Mouse (Mus musculus) kidney, postnatal 0 days (tissue): Measurements from ENCODE around the gene Emx1. TPM values are rescaled to one million over a fixed set of nuclear protein-coding genes. Genes with fewer than 3 reads are reported as not detected.
"Not testable (repeated sequence)": the region's sequence is repeated elsewhere in the genome, so short reads cannot be mapped to it uniquely, and the experiment has no call there.

Experiments
- ATAC-seq: fragments of 200-750 bp; cut with Nextera tagmentation; replicated peaks from 2 replicates; pipeline ENCODE4 v1.8.0; 2017; ENCODE audit warnings: low read depth, moderate number of reproducible peaks, moderate TSS enrichment, moderate library complexity; ENCODE audit not compliant: low FRiP score
- DNase-seq: peaks from one replicate; pipeline ENCODE4 v3.0.0-alpha.2; 2016; ENCODE audit warnings: low spot score
- H3K27ac ChIP-seq: fragments of 300-500 bp; sonication (generic); 2 replicates; pipeline ENCODE4 v1.5.1; 2014; ENCODE audit warnings: mild to moderate bottlenecking
- H3K27me3 ChIP-seq: fragments of 300-500 bp; sonication (generic); 2 replicates; pipeline ENCODE4 v1.6.1; 2014; ENCODE audit warnings: low read length, mixed read lengths; ENCODE audit not compliant: insufficient read depth
- H3K36me3 ChIP-seq: fragments of 300-500 bp; sonication (generic); 2 replicates; pipeline ENCODE4 v1.6.1; 2014; ENCODE audit warnings: low read length, mixed read lengths; ENCODE audit not compliant: insufficient read depth
- H3K4me1 ChIP-seq: fragments of 300-500 bp; sonication (generic); replicated peaks from 2 replicates; pipeline ENCODE4 v1.6.1; 2014; ENCODE audit warnings: antibody characterized with exemption, low read length, mixed read lengths; ENCODE audit not compliant: insufficient read depth
- H3K4me2 ChIP-seq: fragments of 300-500 bp; sonication (generic); 2 replicates; pipeline ENCODE4 v1.6.1; 2014; ENCODE audit warnings: mild to moderate bottlenecking, low read length, moderate library complexity, mixed read lengths
- H3K4me3 ChIP-seq: fragments of 300-500 bp; sonication (generic); replicated peaks from 2 replicates; pipeline ENCODE4 v1.5.1; 2014; ENCODE audit warnings: low read depth, low read length
- H3K9ac ChIP-seq: fragments of 300-500 bp; sonication (generic); 2 replicates; pipeline ENCODE4 v1.6.1; 2014; ENCODE audit warnings: low read depth, low read length
- H3K9me3 ChIP-seq: fragments of 300-500 bp; sonication (generic); replicated peaks from 2 replicates; pipeline ENCODE4 v1.6.1; 2016; ENCODE audit warnings: low read length, inconsistent platforms, mixed read lengths
- CTCF ChIP-seq: IDR thresholded peaks from 2 replicates; pipeline ENCODE4 v1.5.1; 2016; ENCODE audit warnings: antibody characterized with exemption, low read depth, mild to moderate bottlenecking, moderate library complexity
- WGBS: fragments of 180-500 bp; shearing (Covaris S2); extraction: QIAGEN DNeasy Blood & Tissue Kit; methylation state at CpG from one replicate; pipeline ENCODE4 v1.1.7; 2014; 5-methylcytosine and 5-hydroxymethylcytosine counted together
- polyA plus RNA-seq: library from polyadenylated mRNA; unstranded; fragments of >200 nt; fragmentation: Nextera tagmentation; extraction: Ambion mirVana; gene quantifications from 2 replicates; pipeline ENCODE4 v1.2.1, GENCODE M21; 2015

Gene Emx1
- 36.5 and 40.2 TPM in 2 replicates for polyA plus RNA-seq

DNA sequence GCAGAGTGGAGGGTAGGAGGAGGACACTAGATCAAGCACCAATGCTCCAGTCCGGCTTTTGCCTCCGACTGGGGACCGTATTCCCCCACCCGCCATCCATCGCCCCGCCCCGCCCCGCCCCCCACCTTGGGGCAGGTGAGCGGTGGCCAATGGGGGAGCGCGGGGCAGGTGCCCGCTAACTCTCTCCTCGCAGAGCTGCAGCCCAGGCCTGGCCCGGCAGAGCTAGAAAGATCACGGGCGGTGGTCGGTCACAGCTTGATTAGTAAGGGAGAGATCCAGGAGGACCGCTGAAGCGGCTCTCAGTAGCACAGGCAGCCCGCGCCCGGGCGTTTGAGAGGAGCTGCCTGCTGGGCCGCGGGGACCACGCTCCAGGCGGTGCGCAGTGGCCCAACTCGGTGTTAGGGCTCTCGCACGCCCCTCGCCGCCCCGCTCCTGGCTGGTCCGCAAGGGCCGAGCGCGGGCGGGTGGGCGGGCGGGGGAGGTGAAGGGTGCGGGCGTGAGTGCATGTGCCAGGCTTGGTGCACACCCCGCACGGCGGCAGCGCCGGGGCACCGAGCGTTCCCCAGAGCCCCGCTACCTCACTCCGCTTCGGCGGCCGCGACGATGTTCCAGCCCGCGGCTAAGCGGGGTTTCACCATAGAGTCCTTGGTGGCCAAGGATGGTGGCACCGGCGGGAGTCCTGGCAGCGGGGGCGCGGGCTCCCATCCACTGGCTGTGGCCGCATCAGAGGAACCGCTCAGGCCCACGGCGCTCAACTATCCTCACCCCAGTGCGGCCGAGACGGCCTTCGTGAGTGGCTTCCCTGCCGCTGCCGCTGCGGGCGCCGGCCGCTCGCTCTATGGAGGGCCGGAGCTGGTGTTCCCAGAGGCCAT is at the start of gene Emx1:
Emx1 (plus strand) TSS at position 99 of the 872 bp plus-strand sequence.
- 1% methylated on average over 59 of the region's 81 CpGs for WGBS
- no peak for TF ChIP-seq CTCF
- H3K9ac ChIP-seq, result peak within 1 kb of the TSS; percentile 38

DNA sequence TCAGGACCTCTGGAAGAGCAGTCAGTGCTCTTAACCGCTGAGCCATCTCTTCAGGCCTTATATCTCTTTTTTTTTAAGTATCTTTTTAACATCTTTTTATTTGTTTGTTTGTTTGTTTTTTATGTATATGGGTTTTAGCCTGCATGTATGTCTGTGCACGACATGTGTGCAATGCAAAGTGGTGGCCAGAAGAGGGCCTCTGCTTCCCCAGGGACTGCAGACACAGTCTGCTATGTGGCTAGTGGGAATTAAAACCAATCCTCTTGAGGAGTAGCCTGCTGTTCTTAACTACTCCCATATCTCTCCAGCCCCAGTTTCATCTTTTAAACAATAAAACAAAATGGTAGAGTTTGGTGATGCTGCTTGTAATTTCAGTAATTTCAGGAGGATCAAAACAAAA is 47.7 kb upstream of the Emx1 start:
- H3K9me3 ChIP-seq, result no peaks in the 10 kb centered on the region
- no peak overlapping the region for H3K4me2 ChIP-seq
- TF ChIP-seq CTCF, result peak; percentile 22; the same call in 1 of the 2 replicates
- H3K27ac ChIP-seq, result no peak overlapping the region
- no peaks in the 10 kb centered on the region for H3K4me1 ChIP-seq
- DNase-seq (no peak), ATAC-seq (no peak)
- 92% methylated on average over 2 of the region's 2 CpGs for WGBS
- H3K9ac ChIP-seq, result no peak overlapping the region
- H3K36me3 ChIP-seq, result no peaks in the 10 kb centered on the region
- H3K27me3 ChIP-seq, result no peaks in the 10 kb centered on the region
- no peak overlapping the region for H3K4me3 ChIP-seq

More for the DNA sequence above, at the start of gene Emx1:
- Histone ChIP-seq H3K27me3 (peaks cover 65% of the 10 kb centered on the region), H3K4me2 (peak within 1 kb of the TSS; percentile 55), H3K27ac (peak within 1 kb of the TSS; percentile 61; the same call in 1 of the 2 replicates), H3K9me3 (no peaks in the 10 kb centered on the region), H3K36me3 (no peaks in the 10 kb centered on the region), H3K4me3 (peak within 1 kb of the TSS; percentile 38), H3K4me1 (peaks cover 23% of the 10 kb centered on the region; the same call in 1 of the 2 replicates)
- ATAC-seq, result peak; percentile 88
- peak; percentile 58 for DNase-seq

DNA sequence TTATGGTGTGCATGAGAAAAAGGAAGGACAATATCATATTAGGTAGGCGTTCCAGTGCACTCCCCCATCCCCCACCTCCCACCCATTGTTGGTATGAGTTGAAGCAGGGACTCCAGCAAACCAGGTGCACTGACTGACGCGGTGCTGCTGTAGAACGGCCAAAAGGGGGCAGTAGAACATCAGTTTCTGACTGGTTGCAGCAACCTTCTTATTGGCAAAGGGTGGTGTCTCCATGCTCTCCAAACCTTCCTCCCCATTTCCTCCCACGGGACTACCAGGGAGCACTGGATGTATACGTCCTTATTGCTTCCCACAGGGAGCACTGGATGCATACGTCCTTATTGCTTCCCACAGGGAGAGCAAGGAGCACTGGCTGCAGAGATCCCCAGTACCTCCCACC is 46.2 kb upstream of the Emx1 start:
- peak; percentile 65 for TF ChIP-seq CTCF
- DNase-seq, result peak; percentile 76
- WGBS, result 7% methylated on average over 6 of the region's 7 CpGs
- H3K4me2 ChIP-seq, H3K36me3 ChIP-seq, H3K27ac ChIP-seq, H3K4me1 ChIP-seq, ATAC-seq, H3K9ac ChIP-seq, H3K9me3 ChIP-seq, H3K4me3 ChIP-seq, H3K27me3 ChIP-seq: not testable (repeated sequence)

DNA sequence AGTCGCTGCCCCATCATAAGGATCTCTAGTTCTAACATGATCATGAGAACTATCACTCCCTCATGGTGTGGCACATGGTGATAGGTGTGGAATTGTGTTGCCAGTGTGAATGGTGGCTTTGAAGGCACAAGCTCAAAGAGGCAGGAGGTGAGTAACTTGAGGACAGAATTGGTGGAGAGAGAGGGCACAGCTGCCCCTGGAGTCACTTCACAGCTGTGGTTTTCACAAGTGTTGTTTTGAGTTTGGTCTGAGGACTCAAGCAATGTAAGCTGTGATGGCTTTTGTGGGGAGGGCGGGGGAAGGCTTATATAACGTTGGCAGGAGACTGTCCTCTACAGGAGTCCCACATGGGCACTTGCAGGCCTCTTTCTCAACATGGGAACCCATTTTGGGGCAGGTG is 42.8 kb upstream of the Emx1 start:
- Histone ChIP-seq H3K9ac (no peak overlapping the region), H3K4me2 (no peak overlapping the region), H3K4me1 (no peaks in the 10 kb centered on the region), H3K4me3 (no peak overlapping the region), H3K9me3 (no peaks in the 10 kb centered on the region), H3K36me3 (no peaks in the 10 kb centered on the region), H3K27me3 (no peaks in the 10 kb centered on the region), H3K27ac (no peak overlapping the region)
- TF ChIP-seq CTCF, result no peak
- no peak for ATAC-seq
- WGBS, result 67% methylated on average over 3 of the region's 3 CpGs
- DNase-seq, result no peak

DNA sequence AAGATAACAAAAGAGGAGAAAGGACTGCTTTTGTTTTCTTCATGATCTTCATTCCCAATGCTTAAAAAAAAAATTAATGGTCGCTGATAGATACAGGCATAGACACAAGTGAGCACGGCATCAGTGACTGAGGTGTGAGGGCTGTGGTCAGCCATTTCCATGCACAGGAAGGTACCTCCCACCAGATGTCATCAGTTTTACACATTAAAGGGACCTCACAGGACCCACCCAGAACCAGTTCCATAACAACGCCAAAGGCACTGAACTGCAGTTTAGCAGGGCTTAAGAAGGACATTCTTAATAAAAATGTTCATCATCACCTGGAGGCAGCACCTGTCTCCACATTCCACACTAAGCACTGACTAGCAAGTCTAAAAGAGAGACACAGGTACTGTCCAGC is 39.6 kb upstream of the Emx1 start:
- H3K27me3 ChIP-seq, result no peaks in the 10 kb centered on the region
- no peaks in the 10 kb centered on the region for H3K36me3 ChIP-seq
- ATAC-seq, result no peak
- H3K27ac ChIP-seq, result no peak overlapping the region
- DNase-seq, result no peak
- H3K4me2 ChIP-seq, result no peak overlapping the region
- no peaks in the 10 kb centered on the region for H3K9me3 ChIP-seq
- no peak overlapping the region for H3K9ac ChIP-seq
- H3K4me3 ChIP-seq, result no peak overlapping the region
- H3K4me1 ChIP-seq, result no peaks in the 10 kb centered on the region
- no peak for TF ChIP-seq CTCF
- WGBS, result 43% methylated on average over 3 of the region's 3 CpGs

DNA sequence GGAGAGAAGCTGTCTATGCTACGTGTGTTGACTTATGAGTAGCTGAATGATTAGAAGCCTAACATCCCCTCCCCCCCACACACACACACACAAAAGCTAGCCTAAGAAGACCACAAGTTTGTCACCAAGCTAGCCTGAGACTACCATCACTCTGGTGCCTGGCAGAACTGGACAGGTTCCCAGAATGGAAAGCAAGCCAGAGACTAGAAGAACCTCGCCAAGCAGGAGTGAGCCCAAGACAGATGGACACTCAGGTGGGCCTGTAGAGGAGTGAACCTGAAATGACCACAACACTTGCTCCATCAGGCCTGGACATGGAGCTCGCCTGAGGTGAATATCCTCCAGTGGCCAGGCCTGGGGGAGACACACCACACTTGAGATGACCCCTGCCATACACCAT is 36.9 kb upstream of the Emx1 start:
- TF ChIP-seq CTCF, result no peak
- Histone ChIP-seq H3K9me3 (no peaks in the 10 kb centered on the region), H3K4me1 (0 out of 2 replicates have a peak, but pooled peaks cover 5% of the 10 kb centered on the region), H3K27ac (no peak overlapping the region), H3K4me3 (no peak overlapping the region), H3K27me3 (no peaks in the 10 kb centered on the region), H3K9ac (no peak overlapping the region), H3K4me2 (no peak overlapping the region), H3K36me3 (no peaks in the 10 kb centered on the region)
- WGBS, result 79% methylated on average over 3 of the region's 3 CpGs
- ATAC-seq, result no peak
- no peak for DNase-seq
